Mouse (Mus musculus): ENCODE measurements around the gene Pmm1. TPM values are rescaled to one million over a fixed set of nuclear protein-coding genes. Genes with fewer than 3 reads are reported as not detected.

Pmm1 gene
- total RNA-seq (2023) = 19.6 TPM

GRCm38 (mm10) chr15:81960171-81961077, at the start of gene Pmm1:
Pmm1 (minus strand) TSS chr15:81960930.

GRCm38 (mm10) chr15:81987646-81988045, 26.9 kb upstream of the Pmm1 start, which contains the start of gene Xrcc6:
Xrcc6 (plus strand) TSS chr15:81987835.

GRCm38 (mm10) chr15:81980321-81980720, 19.6 kb upstream of the Pmm1 start, which contains the start of gene 1700029P11Rik:
1700029P11Rik (plus strand) TSS chr15:81980540.

GRCm38 (mm10) chr15:81936679-81937078, 24.1 kb downstream of the Pmm1 start, which contains the start of gene Csdc2:
Csdc2 (plus strand) TSS chr15:81936759.

GRCm38 (mm10) chr15:81925760-81926445, 34.8 kb downstream of the Pmm1 start, which contains the start of gene Polr3h:
Polr3h (minus strand) TSS chr15:81926240.

Other genes with a start within 250 kb of the Pmm1 start
- 18.7 TPM for gene Zc3h7b, start 215.9 kb downstream of the Pmm1 start, total RNA-seq (2023)
- 74.5 TPM for gene Rangap1, start 215.4 kb downstream of the Pmm1 start, total RNA-seq (2023)
- gene Tef, start 158.5 kb downstream of the Pmm1 start, total RNA-seq (2023) = 22.0 TPM
- 97.9 TPM for gene Tob2, start 102.1 kb downstream of the Pmm1 start, total RNA-seq (2023)
- gene Phf5a, start 89.0 kb downstream of the Pmm1 start, total RNA-seq (2023) = 69.0 TPM
- gene Aco2, start 88.6 kb downstream of the Pmm1 start, total RNA-seq (2023) = 134 TPM
- gene Polr3h, start 34.7 kb downstream of the Pmm1 start, total RNA-seq (2023) = 12.4 TPM
- not detected for gene Csdc2, start 24.2 kb downstream of the Pmm1 start, total RNA-seq (2023)
- gene 1700029P11Rik, start 19.6 kb upstream of the Pmm1 start, total RNA-seq (2023) = not detected
- 35.7 TPM for gene Xrcc6, start 26.9 kb upstream of the Pmm1 start, total RNA-seq (2023)
- gene Desi1, start 72.9 kb upstream of the Pmm1 start, total RNA-seq (2023) = 23.9 TPM
- 93.2 TPM for gene Snu13, start 86.7 kb upstream of the Pmm1 start, total RNA-seq (2023)
- gene 4930407I10Rik, start 98.2 kb upstream of the Pmm1 start, total RNA-seq (2023) = not detected
- gene Mei1, start 109.1 kb upstream of the Pmm1 start, total RNA-seq (2023) = not detected
- 36.7 TPM for gene Ccdc134, start 167.0 kb upstream of the Pmm1 start, total RNA-seq (2023)
- 211 TPM for gene Srebf2, start 186.3 kb upstream of the Pmm1 start, total RNA-seq (2023)

Data from CD4-positive naive resting alpha-beta T cell, adult 57 days (primary cell).